Mouse (Mus musculus): ENCODE results near the gene Lamp1.
"Not testable (repeated sequence)": the region's sequence is repeated elsewhere in the genome, so short reads cannot be mapped to it uniquely, and the experiment has no call there.

Gene Lamp1

GRCm38 (mm10) chr8:13158718-13159376, at the start of gene Lamp1:
TSS of gene Lamp1 (plus strand) at chr8:13159161.
- in situ Hi-C loops (cut with MboI, MseI): loop anchor here (5.0 kb wide), 1 partner anchor 43 kb away; the partner anchor contains the start of gene Grtp1

DNA sequence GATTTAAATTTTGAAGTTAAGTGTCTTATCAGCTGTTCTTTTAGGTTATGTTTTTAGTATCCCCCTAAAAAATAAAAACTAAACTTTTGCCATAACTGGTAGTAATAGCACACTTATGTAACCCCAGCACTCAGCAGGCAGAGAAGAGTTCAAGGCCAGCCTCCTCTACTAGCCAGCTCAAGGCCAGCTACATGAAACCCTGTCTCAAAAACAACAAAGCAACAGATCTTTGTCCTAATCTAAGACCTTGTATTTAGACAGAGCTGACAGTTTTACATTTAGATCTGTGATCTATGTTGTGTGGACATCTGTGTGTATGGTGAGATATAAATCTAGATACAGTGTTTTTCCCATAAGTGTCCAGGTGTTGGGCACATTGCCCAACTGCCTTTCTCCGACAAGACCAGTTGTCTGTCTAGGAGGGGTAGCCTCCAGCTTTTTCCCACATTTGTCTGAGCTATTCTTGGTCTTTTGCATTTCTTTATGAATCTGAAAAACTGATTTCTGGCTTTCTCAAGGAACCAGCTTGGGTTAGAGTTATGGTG, 49.5 kb upstream of the Lamp1 start:
- in situ Hi-C loops (cut with MboI, MseI): loop anchor here (5.0 kb wide), 2 partner anchors 228 to 1552 kb away; partner anchors contain the start of genes Ing1 and Tfdp1

- in situ Hi-C loops (cut with MboI, MseI): no loop called here
These were observed 47.0 kb upstream of the Lamp1 start for GRCm38 (mm10) chr8:13111917-13112316.

DNA sequence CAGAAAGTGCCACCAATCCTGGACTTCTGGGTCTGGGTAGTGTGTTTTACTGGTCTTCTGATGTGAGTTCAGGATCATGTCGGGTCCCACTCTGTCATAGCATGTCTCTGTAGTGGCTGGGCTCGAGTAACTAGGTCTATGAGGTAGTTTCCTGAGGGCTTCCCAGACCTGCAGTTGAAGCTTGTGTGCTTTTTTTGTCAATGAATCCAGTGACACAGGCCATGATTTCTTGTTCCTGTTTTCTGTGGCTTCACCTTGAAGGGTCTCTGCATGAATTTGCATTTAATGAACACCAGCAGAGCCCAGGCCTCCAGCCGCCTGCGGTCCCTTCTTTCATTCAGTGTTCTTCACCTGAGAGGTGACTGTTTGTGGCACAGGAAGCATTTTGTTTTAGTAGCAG, 45.7 kb upstream of the Lamp1 start:
- in situ Hi-C loops (cut with MboI, MseI): no loop called here

GRCm38 (mm10) chr8:13117096-13117495, 41.9 kb upstream of the Lamp1 start:
- in situ Hi-C loops (cut with MboI, MseI): no loop called here

DNA sequence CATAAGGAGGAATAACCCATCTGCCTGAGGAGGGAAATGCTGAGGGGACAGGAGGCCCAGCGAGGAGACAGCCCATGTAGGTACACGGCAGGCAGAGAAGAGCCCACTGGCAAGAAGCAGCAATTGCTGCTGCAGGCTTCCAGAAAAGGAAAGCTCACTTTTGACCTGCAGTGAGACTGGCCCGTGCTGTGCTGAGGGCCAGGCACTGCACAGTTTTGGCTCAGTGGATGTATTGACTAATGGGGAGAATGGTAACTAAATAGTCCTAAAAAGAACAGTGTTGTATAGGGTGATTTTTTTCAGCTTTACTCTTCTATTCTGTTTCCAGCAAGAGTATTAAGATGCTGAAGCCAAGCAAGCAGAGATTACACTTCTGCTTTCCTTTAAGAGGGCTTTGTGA, 40.4 kb upstream of the Lamp1 start:
- in situ Hi-C loops (cut with MboI, MseI): no loop called here

- in situ Hi-C loops (cut with MboI, MseI): no loop called here
These were observed 37.9 kb upstream of the Lamp1 start for GRCm38 (mm10) chr8:13120882-13121665.

DNA sequence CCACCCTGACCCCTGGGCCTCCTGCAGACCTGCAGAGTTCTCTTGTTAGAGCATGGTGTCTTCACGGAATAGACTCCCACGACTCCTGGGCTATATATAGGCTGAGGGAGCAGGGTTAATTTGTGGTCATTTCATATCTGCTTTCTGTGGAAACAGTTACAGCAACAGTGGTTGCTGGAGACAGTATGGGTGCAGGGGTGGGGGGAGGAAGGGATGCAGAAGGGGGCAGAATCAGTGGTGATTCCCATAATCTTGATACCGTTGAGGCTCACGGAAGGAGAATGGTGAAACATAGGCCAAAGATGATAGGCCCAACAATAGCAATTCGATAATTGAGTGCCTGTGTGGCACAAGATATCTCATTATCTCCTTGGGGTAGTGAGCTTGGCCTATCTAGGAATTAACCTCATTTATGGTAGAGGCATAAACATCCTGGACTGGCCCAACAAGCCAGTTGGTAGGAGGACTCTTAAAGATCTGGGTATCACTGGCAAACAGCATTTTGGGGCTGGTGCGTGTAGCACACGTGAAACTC, 36.0 kb upstream of the Lamp1 start:
- in situ Hi-C loops (cut with MboI, MseI): no loop called here

- in situ Hi-C loops (cut with MboI, MseI): no loop called here
These were observed 34.1 kb upstream of the Lamp1 start for GRCm38 (mm10) chr8:13124897-13125296.

- in situ Hi-C loops (cut with MboI, MseI): not testable (repeated sequence)
These were observed 26.7 kb upstream of the Lamp1 start for GRCm38 (mm10) chr8:13132220-13132619.

- in situ Hi-C loops (cut with MboI, MseI): no loop called here
These were observed 19.2 kb upstream of the Lamp1 start for GRCm38 (mm10) chr8:13139641-13140182.

DNA sequence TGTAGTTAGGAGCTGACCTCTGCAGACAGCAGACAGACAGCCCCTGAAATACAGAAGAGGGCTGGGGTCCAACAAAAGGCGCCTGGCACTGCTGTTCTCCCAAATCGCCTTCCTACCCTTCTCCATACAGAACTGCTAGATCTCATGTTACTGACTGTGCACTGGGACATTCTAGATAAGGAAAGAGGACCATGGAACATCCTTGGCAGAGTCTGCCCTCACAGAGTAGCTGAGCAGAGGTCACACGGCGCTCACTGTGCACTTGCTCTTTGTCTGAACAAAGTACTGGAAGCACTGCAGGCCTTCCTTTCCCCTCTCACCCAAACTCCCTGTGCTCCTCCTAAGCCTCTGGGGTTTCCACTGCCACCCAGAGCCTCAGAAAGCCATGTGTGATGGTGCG, 17.3 kb upstream of the Lamp1 start:
- in situ Hi-C loops (cut with MboI, MseI): no loop called here

GRCm38 (mm10) chr8:13148476-13148875, 10.5 kb upstream of the Lamp1 start:
- in situ Hi-C loops (cut with MboI, MseI): no loop called here

DNA sequence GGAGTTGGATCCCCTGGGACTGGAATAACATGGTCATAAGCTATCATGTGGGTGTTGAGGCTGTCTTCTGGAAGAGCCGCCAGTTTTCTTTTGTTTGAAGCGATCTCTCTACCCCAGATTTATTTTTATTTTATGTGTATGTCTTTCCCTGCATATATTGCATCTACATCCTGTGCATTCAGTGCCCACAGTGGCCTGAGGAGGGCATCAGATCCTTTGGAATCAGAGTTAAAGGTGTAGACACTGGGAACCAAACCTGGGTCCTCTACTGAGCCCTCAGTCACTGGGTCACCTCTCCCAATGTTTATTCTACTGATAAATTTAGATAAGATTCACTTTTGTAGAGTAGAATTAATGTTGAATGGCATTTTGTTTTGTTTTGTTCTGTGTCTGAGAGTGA, 9.7 kb upstream of the Lamp1 start:
- in situ Hi-C loops (cut with MboI, MseI): no loop called here

DNA sequence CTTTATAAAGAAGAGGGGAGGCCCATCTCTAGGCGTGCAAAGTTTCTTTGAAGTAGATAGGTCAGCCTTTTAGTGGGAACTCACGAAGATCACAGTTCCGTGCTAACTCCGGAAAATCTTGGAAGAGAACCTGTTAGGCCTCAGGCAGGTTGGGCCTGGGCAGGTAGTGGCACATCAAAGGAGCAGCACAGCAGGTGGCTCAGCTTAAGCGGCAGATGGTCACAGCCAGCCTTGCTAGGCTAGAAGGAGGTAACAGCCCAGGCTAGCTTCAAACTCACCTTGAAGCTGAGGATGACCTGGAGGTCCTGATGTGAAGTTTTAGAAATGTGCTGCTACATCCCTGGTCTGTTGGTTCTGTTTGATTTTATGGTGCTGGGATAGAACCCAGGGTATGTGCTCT, 9.1 kb upstream of the Lamp1 start:
- in situ Hi-C loops (cut with MboI, MseI): no loop called here

- in situ Hi-C loops (cut with MboI, MseI): no loop called here
These were observed 8.0 kb upstream of the Lamp1 start for GRCm38 (mm10) chr8:13150929-13151328.

GRCm38 (mm10) chr8:13154099-13154498, 4.9 kb upstream of the Lamp1 start:
- in situ Hi-C loops (cut with MboI, MseI): no loop called here

- in situ Hi-C loops (cut with MboI, MseI): loop anchor here (5.0 kb wide), 1 partner anchor 47 kb away; the partner anchor contains the start of gene Grtp1
These were observed 3.6 kb upstream of the Lamp1 start for GRCm38 (mm10) chr8:13155358-13155757.

GRCm38 (mm10) chr8:13156327-13157097, 2.4 kb upstream of the Lamp1 start:
- in situ Hi-C loops (cut with MboI, MseI): loop anchor here (5.0 kb wide), 1 partner anchor 46 kb away; the partner anchor contains the start of gene Grtp1

DNA sequence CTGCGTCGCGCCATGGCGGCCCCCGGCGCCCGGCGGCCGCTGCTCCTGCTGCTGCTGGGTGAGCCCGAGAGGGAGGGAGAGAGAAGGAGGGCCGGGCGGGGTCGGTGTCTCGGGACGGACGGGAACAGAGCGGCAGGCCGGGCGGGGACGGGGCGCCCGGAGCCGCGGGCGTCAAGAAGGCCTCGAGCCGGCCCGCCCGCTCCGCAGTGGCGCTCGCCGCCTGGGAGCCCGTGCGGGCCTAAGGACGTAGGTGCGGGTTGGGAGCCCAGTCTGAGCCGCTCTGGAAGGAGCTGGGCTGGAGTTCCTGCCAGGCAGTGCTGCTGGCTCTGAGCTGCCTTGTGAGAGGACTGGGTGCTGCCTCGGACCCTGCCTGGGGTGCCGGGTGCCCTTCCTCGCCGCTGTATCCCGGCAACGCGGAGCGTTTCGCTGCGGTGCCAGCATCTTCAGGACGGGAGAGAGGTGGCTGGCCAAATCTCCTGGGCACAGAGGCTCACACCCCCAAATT, 468 bp downstream of the Lamp1 start:
- in situ Hi-C loops (cut with MboI, MseI): loop anchor here (5.0 kb wide), 1 partner anchor 43 kb away; the partner anchor contains the start of gene Grtp1

DNA sequence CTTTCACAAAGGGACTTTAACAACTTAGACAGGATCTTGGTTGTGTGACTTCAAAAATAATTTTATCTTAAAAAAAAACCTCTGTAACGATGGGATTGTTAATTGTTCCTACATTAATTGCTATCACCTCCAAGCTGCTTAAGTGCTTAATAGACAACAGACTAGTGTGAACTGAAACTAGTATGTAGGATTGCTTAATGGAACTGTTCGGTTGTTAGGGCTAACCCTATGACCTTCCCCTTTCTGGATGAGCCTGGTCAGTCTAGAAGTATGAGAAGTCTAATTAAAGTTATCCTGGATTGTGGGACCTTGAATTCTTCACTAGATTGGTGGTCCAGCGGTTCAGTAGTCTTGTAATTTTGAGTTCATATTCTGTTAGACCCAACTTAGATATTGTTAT, 1.7 kb downstream of the Lamp1 start:
- in situ Hi-C loops (cut with MboI, MseI): no loop called here
